Mouse (Mus musculus): ENCODE measurements around the gene Park7.
"Not testable (repeated sequence)": the region's sequence is repeated elsewhere in the genome, so short reads cannot be mapped to it uniquely, and the experiment has no call there.

Gene Park7

DNA sequence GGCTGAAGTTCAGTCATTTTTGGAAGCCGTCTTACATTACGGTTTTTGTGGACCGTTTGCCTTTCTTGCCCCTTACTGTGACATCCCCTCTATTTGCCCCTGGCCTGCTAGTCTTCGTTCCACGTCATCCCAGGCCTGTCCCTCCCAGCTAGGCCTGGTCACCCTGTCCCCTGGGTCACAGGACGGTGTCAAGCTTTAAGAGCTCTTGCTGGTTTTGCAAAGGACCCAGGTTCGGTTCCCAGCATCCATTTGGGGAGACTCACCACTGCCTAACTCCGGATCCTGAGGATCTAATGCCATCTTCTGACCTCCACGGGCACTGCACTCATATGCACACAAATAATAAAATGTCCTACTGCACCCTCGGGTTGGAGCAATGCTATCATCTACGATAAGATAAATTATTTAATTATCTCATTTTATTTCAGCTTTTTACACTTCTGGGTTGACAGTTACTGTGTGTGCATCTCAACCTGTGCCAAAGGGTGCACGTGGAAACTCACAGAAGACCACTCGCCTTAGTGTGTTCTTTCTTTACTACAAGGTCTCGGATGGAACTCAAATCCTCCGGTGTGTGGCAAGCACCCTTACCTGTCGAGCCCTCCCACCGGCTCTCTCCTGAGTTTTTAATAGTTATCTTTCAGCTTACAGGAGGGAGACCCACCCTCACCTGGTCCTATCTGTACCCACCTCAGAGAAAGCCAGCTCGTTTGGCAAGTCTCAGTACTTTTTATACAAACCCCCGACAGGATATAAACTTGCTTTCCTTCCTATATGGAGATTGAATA, 3.9 kb downstream of the Park7 start:
- peak; percentile 61 for DNase-seq

DNA sequence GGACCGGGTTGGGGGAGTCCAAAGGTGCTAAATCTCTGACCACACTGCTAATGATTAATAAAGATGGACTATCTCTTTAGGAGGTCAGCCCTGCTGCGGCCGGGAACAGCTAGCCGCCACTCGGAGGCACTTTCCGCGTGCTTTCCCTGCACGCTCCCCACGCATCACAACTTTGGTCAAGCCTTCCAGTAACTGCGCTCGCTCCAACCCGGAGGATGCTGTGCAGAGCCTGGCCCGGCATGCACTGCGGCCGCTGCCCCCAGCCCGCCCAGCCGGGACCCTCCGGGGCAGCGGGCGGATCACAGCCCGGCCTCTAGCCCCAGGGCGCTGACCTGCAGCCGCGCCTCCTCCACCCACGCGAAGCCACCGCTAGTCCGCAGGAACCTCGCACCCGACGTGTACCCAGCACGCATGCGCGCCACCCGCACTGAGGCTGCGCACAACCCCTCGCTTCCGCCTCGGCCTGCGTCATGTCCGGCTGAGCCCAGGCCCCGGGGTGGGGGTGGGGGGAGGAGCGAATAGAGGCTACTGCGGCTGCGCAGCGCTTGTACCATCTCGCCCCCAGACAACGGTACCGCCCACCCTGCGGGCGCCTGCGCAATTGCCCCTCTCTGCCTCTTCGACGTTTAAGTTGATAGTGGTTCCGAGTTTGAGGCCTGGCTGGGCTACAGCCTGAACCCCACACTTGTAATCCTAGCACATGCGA, 4.6 kb downstream of the Park7 start:
- peak; percentile 99 for DNase-seq

DNA sequence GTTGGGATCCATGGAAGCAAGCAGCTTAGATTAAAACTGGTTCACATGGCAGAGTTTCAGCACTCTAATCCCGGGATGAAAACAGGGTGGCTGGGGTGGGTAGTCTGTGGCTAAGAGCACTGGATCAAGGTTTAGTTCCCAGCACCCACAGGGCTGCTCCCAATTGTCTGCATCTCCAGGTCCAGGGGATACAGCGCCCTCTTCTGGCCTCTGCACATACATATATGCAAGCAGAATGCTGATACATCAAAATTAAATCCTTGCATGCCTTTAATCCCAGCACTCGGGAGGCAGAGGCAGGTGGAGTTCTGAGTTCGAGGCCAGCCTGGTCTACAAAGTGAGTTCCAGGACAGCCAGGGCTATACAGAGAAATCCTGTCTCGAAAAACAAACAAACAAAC, 5.7 kb downstream of the Park7 start:
- DNase-seq, result peak; percentile 42

DNA sequence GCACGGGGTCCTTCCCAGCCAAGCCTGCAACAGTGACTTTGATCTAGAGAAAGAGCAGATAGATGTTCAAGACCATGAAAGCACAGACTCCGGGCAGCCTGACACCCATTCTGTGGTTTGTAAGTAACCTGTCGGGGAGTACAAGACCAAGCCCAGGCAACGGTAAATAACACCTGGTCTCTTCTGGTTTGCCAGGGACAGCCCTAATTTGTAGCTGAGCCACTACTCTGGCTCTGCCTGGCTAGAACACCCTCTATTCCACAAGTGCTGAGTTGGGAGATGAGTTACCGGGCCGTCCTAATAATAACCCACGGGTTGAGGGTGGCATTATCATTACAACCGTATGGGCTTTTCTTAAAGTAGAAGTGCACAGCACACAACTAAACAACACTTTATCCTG, 7.1 kb downstream of the Park7 start:
- DNase-seq, result peak; percentile 10

DNA sequence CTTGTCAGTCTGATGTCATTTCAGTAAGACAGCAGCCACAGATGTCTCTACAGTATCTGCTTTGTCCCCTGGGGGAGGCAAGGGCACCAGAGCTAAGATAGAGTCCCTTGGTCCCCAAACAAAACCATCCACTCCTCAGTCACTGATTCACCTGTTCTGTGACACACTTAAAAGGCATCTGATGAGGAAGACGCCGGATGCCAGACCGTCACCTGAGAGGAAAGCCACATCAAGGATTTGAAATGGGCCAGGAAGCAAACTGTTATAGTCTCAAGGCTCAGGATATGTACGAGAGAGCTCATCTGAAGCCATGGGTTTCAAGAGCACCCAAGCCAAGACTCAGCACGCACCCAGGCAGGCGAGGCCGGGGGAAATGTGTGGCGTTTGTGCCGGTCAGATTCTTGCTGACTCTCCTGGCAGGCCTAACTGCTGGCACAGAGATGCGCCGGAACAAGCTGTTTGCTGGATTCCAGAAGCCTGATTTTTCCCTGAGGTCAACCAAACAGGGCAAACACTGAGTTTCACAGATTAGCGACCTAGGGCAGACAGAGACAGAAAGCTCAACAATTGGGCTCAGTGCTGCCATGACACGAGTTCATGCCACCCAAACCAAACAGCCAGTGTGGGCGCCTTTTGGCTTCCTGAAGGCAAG, 11.0 kb downstream of the Park7 start:
- DNase-seq, result no peak

DNA sequence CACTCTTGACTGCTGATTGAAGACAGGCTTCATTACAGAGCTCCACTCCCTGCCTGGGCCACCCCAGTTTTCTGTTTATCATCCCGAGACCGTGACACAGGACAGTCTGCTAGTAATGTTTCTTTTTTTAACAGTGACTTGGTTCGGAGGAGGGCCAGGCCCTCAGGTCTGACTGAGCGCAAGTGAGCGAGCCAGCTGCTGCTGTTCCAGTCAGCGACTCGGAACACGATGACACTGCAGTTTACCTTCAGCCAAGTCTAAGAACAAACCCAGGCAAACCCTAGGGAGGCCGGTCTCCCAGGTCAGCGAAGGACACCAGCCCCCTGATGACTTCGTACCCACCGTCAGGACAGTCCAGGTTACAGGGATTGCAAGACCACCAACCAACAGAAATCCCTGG, 12.2 kb downstream of the Park7 start:
- DNase-seq, result no peak

DNA sequence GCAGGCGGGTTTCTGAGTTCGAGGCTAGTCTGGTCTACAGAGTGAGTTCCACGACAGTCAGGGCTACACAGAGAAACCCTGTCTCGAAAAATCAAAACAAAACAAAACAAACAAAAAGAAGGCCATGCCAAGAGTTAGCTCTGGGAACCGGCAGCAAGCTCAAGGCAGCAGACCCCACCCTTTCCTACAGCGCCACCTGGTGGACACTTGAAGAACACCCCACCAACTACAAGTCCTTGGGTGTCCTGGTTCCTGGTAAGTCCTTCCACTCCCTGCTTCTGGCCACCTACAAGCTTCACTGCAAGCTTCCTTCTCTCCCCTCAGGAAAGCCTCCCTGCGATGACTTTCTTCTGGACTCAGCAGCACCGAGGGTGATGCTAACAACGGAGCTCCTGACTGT, 12.6 kb downstream of the Park7 start:
- peak; percentile 62 for DNase-seq

DNA sequence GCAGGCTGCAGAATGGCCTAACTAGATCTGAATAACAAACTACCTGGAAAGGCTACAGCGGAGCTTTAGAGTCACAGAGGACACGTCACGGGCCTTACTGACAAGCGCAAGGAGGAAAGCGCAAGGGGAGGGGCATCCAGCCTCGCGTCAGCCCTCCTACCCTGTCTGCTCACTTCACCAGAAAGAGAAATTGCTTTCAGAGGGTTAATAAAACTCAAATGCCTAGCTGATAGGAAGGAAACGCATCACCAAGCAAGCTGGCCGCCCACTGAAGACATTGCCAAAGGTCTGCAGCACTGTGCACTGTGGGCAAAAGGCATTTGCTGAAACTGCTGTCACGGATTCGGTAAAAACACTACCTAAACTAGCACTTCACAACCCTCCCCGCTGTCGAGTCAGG, 13.8 kb downstream of the Park7 start:
- DNase-seq, result no peak

DNA sequence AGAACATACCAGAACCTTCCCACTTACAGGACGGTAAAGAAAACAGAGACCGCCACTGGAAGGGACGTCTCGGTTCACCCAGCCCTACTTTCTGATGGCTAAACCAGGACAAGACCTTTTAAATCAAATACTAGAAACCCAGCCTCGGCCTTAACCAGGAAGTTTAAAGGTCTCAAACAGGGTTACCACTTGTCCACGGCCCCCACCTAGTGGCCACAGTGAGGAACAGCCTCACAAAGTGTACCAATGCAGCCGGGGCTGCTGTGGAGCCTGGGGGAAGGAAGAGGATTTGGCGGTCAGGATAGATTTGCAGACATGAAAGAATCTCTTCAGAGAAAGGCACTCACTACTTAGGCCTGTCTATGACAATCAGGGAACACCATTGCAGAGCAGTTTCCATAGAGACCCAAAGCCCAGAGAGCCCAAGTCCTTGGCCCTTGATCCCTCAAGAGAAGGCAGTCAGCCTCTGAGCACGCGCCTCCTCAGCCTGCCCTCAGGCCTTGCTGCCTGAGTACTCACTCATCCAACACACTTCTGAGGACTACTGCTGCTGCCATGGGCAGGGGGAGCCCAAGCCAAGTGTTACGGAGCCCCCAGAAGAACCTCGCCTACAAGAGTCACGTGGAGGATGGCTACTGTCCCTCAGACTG, 15.4 kb downstream of the Park7 start:
- peak; percentile 23 for DNase-seq

DNA sequence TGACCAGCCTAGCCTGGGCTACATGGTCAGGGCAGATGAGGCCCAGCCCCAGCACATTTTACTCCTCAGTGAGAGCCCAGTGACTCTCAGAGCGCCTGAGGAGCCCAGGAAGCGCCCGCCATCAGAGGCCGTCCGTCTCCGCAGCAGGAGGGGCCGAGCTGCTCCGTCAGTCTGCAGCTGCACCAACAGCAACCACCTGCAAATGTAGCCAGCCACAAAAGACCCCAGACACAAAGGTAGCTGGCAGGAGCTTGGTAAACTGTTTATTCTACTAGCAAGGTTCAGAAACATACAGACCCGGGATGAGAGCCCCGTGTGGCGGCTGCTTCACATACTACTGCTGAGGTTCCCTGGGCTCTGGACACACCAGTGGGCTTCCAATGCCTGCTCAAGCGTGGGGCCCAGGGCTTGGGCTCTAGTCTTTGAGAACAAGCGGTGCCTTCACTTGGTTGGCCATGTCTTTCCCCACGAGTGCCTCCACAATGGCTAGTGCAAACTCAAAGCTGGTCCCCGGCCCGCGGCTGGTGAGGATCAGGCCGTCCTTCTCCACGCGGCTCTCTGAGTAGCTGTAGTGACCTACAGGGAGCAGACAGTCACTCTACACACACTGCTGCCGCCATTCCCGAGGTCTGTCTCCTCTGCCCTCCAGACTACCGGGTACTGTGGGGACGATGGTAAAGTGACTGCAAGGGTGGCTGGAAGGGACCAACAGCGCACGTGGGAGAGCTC, 17.2 kb downstream of the Park7 start:
- DNase-seq, result no peak

DNA sequence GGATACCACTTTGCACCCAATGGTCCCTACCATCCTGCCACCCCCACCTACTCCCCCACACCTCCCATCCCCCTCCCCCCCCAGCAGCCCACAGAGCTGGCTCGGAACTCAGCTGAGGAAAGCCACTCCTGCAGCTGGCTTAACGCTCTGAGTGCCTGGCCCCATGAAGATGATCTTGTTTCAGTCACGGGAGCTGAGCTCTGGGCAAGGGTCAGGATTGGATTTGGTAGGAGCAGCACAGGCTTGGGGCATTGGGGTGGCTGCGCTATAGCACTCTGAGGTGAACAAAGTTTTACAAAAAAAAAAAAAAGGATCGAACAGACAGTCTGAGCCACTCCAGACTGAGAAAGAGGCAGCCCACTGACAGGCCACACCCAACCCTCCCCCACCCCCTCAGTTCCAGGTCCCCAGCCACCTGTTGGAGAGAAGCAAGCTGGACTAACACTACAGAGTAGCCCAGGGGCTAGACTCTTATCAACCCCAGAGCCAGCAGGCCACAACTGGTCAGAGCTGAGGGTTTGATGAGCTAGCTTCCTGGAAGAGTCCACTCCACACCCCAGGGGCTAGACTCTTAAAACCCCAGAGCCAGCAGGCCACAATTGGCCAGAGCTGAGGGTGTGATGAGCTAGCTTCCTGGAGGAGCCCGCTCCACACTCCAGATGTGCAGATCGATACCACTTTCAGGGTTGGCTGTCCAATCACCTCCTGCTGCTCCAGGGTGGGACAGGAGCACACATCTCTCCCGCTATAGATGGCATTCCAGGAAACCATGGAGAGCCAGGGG, 19.3 kb downstream of the Park7 start:
- no peak for DNase-seq

DNA sequence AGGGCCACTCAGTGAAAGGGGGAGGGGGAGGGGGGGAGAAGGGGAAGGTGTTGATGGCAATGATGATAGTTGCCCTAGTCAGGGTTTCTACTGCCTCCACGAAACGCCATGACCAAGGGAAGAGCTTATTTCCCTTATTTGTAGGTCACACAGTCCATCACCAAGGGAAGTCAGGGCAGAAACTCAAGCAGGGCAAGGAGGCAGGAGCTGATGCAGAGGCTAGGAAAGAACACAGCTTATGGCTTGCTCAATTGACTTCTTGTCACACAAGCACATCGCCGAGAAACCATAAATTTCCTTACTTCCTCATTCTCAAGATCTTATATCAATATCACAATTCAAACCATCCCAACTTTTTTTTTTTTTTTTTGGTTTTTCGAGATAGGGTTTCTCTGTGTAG, 22.9 kb downstream of the Park7 start:
- DNase-seq, result no peak

DNA sequence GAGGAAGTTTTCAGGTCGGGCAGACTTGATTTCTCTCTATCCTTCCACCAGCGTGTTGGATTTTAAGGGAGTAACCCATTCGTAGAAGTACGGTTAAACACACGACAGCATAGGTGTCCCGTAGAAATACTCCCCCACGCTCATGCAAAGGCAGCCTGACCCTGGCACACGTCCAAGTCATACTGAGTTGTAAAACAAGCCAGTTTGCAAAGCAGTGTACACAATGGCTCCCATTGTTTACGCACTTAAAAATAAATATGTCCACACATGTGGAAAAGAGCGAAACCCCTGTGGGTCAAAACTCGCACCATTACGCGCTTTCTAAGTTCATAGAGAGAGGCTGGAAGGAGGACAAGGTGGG, 24.3 kb downstream of the Park7 start:
- DNase-seq, result no peak

DNA sequence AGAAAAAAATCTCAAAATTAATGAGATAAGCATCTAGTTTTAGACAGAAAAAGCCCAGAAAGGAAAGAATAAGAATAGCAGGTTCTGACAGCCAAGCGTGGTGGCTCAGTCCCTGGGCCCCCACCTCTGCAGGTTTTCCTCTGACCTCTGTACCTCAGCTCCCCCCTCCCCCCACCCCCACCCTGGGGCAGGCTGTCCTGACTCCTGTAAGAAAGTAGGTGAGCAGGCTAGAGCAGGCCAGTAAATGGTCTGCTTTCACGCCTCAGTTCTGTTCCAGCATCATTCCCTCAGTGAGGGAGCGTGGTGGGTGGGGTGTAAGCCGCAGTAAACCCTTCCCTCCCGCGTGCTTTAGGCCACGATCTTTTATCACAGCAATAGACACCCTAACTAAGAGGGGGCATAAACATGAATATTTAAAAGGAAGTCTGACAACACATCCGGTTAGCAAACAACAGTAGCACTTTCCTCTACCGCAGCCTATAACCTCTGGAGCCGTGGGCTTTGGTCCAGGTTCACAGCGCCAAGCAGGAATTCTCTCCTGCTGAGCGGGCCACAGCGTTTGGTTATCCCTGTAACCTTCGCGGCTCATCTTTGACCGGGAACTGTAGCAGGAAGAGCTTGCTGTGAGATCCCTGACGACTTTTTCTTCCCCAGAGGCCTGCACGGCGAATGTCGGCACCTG, 24.8 kb downstream of the Park7 start:
- DNase-seq, result no peak

DNA sequence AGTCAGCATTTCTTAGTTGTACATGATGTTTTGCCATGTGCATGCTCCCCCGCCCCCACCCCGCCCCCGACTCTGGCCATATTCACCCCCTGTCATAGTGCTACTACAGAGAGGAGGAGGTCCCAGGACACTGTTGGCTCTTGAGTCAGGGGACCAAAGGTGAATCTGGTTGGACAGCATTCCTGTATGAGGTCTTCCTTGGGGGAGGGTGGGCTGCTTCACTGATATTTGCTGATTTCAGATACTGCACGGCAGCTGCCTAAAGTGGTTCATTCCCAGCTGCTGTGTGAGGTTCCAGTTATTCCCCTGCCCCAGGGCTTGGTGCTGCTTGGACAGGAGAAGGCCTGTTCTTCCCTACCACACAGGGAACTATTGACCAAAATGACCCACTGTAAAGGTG, 25.7 kb downstream of the Park7 start:
- no peak for DNase-seq

DNA sequence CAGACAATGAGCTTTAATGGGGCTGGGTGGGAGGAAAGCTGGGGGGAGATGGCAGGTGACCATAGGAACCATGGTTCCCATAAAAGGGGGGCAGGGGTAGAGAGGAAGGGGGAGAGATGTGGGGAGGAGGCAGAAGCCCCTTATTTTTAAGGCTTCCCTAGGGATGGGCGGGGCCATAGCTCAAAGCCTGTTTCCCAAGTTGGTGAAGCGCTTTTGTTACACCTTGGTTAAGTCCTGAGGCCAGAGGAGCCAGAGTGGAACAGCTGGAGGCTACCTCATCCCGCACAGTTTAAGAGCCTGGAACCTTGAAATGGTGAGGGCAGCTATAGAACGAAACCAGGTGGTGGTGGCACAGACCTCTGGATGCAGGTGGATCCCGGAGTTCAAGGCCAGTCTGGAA, 26.3 kb downstream of the Park7 start:
- no peak for DNase-seq

DNA sequence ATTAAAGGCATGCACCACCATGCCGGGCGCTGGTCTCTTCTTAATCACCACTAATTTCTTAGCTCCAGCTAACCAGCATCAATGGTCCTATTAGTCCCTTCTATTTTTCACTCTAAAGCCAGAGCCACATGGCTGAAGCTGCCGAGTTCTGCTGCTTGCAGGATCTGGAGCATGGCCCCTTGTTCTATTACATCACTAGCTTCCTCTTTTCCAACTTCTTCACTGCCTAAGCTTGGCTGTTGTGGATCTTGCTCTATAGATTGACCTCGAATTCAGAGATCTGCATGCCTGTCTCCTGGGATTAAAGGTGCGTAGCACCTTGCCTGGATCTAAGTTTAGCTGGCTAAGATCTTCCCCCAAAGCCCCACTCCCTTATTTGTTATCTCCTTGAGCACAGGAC, 31.6 kb downstream of the Park7 start:
- no peak for DNase-seq

DNA sequence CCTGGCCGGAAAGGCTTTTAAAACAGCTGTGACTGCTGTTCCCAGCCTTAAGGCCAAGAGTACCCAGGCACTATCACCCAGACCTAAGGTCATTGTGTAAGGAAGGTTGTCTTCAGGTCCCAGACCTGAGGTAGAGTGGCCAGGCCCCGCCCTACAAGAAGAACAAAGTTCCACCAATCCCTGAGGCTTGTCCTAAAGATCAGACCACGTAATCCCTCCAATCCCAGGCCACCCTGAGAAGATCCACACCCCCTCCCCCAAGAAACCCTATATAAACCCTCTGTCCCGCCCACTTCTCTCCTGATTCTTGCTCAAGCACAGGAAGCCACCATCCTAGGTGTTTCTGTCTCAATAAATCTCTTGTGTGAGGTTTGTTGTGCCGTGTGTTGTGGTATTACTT, 33.9 kb downstream of the Park7 start:
- DNase-seq, result no peak

DNA sequence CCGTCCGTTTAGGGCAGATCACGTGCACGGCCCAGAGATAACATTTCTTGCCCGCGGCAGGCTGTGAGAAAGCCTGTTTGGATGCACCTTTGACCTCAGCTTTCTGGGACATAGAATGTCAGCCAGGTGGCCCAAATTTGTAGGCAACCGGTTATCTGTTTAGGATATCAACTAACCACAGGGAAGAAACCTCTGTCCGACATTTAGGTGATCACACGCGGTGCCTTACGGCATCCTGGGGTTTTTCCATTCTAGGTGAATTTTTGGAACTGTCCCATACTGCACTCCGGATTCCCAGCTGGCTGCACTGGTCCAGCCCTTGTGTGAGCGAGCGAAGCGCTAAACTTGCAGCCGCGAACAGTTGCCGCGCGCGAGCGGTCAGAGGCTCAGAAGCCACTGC, 34.6 kb downstream of the Park7 start:
- DNase-seq, result no peak

DNA sequence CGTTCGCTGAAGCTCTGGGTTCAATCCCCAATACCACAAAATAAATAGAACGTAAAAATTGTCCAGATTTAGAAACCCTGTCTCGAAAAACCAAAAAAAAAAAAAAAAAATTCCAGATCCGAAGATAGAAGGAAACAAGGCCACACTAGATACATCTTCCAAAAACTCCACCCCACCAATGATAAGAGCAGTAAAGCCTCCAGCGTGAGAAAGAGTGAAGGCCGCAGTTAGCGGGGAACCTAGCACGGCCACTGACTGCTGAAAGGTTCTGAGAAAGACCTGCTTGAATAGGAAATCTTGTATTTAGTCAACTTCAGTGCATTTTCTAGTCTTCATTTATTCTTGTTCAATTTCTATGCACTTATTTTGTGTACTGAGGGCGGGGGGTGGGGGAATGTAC, 38.8 kb downstream of the Park7 start:
- DNase-seq, result no peak

DNA sequence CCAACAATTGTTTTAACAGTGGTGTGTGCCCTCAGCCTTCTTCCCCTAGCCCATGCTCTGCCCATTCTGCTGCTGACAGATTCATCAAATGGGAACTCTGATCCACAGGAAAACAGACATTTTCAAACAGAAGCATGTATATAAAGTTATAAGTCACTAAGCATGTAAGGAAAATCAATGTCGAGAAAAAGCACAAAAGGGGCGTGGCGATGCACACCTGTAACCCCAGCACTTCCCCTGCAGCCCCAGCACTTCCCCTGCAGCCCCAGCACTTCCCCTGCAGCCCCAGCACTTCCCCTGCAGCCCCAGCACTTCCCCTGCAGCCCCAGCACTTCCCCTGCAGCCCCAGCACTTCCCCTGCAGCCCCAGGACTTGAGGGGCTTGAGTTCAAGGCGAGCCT, 39.8 kb downstream of the Park7 start:
- DNase-seq, result not testable (repeated sequence)

DNA sequence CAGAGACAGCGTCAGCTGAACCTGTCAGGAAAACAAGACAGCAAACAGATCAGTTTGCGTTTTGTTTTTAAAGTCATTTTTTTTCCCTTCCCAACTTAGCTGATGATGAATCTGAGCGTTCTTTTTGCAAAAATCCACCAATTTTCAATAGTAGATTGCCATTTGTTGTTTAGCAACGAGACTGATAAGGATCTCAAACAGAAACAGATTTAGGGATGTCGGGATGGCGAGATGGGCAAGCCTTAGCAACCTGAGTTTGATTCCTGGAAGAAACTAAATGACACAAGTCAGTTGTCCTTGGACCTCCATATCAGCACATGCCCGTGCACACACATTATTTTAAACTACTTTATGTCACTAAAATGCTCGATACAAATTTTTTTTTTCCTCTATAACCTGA, 41.6 kb downstream of the Park7 start:
- no peak for DNase-seq

Measured in cerebellum, adult 11-12 months (tissue).